Mouse (Mus musculus): ENCODE results near the gene Cemip2.
"Not testable (repeated sequence)": the region's sequence is repeated elsewhere in the genome, so short reads cannot be mapped to it uniquely, and the experiment has no call there.

Cemip2 gene

DNA sequence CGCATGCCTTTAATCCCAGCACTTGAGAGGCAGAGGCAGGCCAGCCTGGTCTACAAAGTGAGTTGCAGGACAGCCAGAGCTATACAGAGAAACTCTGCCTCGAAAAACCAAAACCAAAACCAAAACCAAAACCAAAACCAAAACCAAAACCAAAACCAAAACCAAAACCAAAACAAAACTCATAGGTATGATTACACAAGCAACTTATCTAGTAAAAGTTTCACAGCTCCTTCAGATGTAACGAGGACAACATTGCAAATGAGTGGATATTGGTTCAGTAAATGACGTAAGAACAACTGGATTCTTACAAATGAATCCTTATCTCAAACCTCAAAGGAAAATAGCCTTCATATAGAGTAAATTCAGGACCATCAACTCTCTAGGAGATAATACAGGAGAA, 88.6 kb downstream of the Cemip2 start:
- DNase-seq (ENCODE audit: low read depth) = not testable (repeated sequence)

- DNase-seq (ENCODE audit: low read depth) = no peak
Observed at GRCm38 (mm10) chr19:21868471-21868870, 90.3 kb downstream of the Cemip2 start.

- peak; percentile 63 for DNase-seq (ENCODE audit: low read depth)
Observed at GRCm38 (mm10) chr19:21882110-21882940, 104.2 kb downstream of the Cemip2 start.

- peak; percentile 34 for DNase-seq (ENCODE audit: low read depth)
Observed at GRCm38 (mm10) chr19:21883053-21883452, 104.9 kb downstream of the Cemip2 start.

DNA sequence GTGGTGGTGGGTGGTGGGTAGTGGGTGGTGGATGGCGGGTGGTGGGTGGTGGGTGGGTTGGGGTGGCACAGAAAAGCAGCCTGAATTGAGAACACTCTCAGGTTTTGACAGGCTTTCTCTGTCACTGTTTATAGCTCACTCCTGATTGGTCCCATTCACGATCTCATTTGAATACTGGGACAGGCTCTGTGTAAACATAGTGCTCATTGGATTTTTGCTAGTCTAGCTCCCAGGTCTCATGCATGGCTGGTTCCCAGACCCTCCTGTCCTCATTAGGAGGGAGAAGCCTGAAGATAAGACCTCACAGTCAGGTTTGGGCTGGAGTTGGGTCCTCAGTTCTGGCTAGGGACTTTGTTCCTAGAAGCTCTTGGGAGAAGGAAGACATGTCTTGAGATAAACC, 105.8 kb downstream of the Cemip2 start:
- DNase-seq (ENCODE audit: low read depth) = no peak

DNA sequence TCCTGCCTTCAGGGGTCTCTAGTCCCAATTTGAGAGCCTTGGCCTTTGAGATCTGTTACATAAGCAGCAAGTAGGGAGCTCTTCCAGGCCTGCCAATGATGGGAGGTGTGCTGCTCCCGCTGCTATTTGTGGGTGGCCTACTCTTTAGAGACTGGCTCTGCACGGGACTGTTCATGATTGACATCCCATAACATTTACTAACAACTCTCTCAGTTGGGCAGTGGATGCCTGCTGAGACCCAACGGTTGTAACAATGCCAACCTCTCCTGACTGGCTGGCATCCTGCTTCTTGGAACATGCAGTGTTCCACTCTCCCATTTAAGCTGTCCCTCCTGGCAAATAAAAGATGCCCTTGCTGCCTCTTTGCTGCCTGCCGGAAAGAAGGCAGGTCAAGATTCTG, 106.2 kb downstream of the Cemip2 start:
- DNase-seq (ENCODE audit: low read depth) = no peak

DNA sequence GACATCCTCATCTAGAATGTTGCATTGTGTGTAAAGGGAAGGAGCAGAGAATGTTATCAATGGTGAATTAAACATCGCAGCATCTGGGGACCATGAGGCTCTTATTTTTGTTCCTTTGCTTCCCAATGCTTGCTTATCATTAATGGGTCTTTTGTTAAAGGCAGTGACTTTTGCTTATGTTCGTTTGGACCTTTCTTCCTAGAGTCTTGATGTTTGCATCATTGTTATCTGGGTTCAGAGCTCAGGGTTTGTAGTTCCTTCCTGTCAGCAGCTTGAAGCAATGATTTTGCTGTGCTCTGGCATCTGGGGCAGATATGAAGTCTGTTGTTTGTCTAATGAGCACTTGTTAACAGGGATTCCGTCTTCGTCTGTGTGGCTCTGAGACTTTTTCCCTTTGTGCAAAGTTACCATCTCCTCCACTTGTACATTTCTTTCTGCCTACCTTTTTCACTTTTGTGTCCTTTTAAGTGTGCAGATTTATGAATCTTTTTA, 108.1 kb downstream of the Cemip2 start:
- DNase-seq (ENCODE audit: low read depth) = no peak

GRCm38 (mm10) chr19:21890699-21891098, 112.6 kb downstream of the Cemip2 start:
- no peak for DNase-seq (ENCODE audit: low read depth)

DNA sequence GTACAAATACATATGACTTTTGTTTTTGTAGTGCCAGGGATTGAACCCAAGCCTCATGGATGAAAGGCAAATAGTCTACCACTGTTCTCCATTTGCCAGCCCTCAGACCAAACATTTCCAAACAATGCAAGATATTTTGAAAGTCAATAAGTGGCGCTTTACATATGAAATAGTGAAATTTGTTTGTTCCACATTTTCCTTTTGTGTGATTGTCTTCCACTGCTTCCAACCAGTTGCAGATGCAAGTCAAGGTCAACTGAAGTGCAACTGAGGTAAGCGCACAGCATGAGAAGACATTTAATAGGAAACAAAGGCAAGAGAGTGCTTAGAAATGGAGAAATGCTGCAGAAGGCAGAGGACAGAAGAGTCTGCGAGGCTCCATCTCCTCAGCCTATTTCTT, 116.7 kb downstream of the Cemip2 start:
- no peak for DNase-seq (ENCODE audit: low read depth)

- no peak for DNase-seq (ENCODE audit: low read depth)
Observed at GRCm38 (mm10) chr19:21895540-21895939, 117.4 kb downstream of the Cemip2 start.

DNA sequence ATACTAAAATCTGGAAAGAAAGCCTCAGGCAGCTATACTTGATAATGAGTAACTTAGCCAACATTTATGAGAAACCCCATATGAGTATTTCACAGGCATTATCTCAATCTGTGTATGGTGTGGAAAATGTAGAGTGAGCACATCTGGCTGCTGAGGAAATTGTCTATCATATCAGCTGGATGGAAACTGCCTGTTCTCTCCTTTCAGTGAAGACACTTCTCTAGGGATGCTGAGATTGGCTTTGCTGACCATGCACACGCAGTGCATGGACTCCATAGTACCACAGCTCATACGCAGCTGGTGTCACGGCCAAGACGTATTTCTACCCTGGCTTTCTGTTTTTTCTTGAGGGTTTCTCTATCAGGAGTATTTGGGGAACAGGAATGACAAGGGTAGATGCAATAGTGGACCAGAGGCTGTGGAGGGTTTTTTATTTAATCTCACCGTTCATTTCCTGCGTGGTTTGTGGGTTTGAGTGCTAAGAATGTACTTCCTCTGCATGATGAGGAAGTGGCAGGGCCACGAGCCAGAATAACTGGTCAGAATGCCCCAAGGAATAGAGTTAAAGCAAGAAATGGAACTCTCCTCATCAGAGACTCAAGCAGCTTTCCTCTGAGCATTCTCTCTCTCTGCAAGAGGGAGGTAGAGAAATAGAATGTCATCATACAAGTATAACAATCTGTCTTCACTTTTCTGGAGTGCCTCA, 119.1 kb downstream of the Cemip2 start:
- peak; percentile 40 for DNase-seq (ENCODE audit: low read depth)

DNA sequence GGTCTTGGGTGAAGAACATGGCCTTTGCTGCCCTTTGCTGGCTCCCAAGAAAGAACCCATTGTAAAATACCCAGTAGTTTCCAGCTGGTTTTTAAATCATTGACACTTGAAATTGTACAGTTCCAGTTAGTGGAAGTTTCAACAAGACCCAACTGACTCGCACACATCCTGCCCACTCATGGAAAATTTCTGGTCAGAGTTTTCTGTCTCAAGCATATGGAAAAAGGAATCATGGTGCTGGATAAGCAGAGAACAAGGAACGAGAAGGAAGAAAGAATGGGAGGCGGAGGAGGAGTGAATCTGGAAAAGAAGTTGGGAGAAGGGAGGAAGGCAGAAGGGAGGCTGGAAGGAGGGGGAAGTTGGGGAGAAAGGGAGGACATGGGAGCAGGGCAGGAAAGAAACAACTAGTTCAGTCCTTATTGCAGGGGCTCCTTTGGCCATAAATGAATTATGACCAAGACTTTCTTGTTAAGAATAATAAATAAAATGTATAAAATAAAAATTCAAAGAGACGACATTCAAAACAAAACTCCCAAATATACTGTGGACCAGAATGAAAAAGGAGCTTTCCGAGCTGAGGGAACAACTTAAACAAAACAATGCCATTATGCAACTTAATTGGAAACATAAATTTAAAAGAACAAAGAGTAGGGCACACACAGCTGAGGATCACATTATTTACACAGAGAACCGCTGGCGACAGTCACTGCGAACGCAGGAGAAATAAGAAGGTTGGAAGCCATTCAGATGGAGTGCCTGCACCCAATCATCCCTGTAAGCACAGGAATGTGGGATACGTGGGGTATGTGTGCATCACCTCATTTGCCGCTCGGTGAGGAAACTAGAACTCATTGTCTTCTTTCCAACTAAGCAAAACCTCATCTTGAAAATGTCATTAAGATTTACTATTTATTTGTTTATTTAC, 120.1 kb downstream of the Cemip2 start:
- DNase-seq (ENCODE audit: low read depth) = no peak
